Mouse (Mus musculus) gastrocnemius, postnatal 4 days (tissue): ENCODE measurements around the gene Pcsk4. TPM values are rescaled to one million over a fixed set of nuclear protein-coding genes. Genes with fewer than 3 reads are reported as not detected.

Source experiments
- DNase-seq, 2 experiments: peaks; one replicate each; pipeline ENCODE4 v3.0.0; 2021 to 2022; ENCODE audit warnings: low spot score in 2 of 2, mixed read lengths in 2 of 2
- total RNA-seq, 2 experiments: library from RNA; stranded (reverse); gene quantifications; 2 replicates each; pipeline ENCODE4 v1.2.3; 2021

Pcsk4 gene
- total RNA-seq, 2 experiments from 2014 or later: 1.0 to 1.5 TPM

GRCm38 (mm10) chr10:80323261-80324119 is 5.8 kb downstream of the Pcsk4 start:
- peak in 1 of 2 experiments; percentile 64 for DNase-seq

DNA sequence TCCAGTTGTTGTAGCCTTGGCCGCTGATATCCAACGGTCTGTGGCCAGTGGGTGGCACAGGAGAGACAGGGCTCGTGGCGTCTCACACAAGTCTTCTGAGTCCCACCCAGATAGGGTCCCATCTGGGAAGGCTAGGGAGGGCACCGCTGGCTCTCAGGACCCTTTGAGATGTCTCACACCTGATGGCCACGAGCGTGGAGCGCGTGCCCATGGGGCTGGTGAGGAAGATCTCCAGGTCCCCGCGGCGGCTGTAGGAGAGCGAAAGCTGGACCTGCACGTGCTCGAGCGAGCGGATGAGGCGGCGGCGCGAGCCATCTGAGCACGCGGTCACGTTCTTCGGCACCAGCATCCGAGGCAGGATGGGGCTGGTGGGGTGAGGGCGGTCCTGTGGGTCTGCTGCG is 6.5 kb downstream of the Pcsk4 start:
- DNase-seq: no peak

GRCm38 (mm10) chr10:80321670-80322581 is 7.4 kb downstream of the Pcsk4 start:
- no peak for DNase-seq

- DNase-seq: no peak
Measured at GRCm38 (mm10) chr10:80321014-80321669, 8.2 kb downstream of the Pcsk4 start.

GRCm38 (mm10) chr10:80320340-80320760 is 8.9 kb downstream of the Pcsk4 start, which contains the start of gene 2310011J03Rik:
Gene 2310011J03Rik (minus strand): TSS chr10:80320537.
- DNase-seq: peak; percentile 80 to 91

- DNase-seq: no peak
Measured at GRCm38 (mm10) chr10:80317011-80317410, 12.3 kb downstream of the Pcsk4 start.

GRCm38 (mm10) chr10:80316359-80316781 is 12.9 kb downstream of the Pcsk4 start:
- DNase-seq: no peak

- DNase-seq: no peak
Measured at GRCm38 (mm10) chr10:80315315-80315714, 14.0 kb downstream of the Pcsk4 start.

- no peak for DNase-seq
Measured at GRCm38 (mm10) chr10:80314494-80315001, 14.8 kb downstream of the Pcsk4 start.

GRCm38 (mm10) chr10:80313627-80314201 is 15.6 kb downstream of the Pcsk4 start:
- no peak for DNase-seq

DNA sequence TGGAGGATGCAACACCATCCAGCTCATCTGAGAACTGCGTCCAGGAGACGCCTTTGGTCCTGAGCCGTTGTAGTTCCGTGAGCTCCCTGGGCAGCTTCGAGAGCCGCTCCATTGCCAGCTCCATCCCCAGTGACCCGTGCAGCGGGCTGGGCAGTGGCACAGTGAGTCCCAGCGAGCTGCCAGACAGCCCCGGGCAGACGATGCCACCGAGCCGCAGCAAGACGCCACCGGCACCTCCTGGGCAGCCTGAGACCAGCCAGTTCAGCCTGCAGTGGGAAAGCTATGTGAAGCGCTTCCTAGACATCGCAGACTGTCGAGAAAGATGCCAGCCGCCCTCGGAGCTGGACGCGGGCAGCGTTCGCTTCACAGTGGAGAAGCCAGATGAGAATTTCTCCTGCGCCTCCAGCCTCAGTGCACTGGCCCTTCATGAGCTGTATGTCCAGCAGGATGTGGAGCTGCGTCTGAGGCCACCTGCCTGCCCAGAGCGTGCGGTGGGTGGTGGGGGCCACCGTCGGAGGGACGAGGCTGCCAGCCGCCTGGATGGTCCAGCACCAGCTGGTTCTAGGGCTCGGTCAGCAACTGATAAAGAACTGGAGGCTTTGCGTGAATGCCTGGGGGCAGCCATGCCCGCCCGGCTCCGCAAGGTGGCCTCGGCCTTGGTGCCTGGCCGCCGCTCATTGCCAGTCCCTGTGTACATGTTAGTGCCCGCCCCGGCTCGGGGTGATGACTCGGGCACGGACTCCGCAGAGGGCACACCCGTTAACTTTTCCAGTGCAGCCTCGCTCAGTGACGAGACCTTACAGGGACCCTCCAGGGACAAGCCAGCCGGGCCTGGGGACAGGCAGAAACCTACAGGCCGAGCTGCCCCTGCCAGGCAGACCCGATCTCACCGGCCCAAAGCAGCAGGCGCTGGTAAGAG is 16.5 kb downstream of the Pcsk4 start:
- no peak for DNase-seq

DNA sequence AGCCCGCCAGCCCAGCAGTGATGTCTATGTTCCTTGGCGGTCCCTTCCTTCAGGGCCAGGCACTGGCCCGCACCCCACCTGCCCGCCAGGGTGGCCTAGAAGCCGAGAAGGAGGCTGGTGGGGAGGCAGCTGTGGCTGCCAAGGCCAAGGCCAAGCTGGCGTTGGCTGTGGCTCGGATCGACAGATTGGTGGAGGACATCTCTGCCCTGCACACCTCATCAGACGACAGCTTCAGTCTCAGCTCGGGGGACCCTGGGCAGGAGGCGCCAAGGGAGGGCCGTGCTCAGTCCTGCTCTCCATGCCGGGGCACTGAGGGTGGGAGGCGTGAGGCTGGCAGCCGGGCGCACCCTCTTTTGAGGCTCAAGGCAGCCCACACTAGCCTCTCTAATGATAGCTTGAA is 17.7 kb downstream of the Pcsk4 start:
- no peak for DNase-seq

DNA sequence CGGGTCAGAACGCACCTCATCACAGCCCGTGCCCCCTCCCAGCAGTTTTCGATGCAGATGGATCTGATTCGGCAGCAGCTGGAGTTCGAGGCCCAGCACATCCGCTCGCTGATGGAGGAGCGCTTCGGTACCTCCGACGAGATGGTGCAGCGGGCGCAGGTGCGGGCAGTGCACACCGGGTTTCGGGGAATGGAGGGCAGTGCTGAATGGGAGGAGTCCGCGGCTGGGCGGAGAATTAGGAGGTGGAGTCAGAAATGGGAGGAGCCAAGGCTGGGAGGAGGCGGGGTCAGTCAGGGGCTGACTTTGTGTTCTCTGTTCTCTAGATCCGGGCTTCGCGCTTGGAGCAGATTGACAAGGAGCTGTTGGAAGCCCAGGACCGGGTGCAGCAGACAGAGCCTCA is 24.4 kb downstream of the Pcsk4 start:
- DNase-seq: no peak

DNA sequence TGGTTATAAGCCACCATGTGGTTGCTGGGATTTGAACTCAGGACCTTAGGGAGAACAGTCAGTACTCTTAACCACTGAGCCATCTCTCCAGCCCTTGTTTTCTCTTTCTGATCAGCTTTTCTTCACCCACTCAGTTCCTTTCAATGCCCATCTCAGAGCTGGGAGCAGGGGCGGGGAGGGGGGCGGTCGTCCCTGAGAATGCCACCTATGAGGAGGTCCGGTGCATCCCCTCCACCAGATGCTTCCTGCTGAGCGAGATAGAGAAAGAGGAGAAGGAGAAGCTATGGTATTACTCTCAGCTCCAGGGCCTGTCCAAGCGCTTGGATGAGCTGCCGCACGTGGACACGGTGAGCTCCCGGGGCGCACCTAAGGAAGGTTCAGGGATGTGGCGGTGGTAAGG is 24.8 kb downstream of the Pcsk4 start:
- no peak for DNase-seq

DNA sequence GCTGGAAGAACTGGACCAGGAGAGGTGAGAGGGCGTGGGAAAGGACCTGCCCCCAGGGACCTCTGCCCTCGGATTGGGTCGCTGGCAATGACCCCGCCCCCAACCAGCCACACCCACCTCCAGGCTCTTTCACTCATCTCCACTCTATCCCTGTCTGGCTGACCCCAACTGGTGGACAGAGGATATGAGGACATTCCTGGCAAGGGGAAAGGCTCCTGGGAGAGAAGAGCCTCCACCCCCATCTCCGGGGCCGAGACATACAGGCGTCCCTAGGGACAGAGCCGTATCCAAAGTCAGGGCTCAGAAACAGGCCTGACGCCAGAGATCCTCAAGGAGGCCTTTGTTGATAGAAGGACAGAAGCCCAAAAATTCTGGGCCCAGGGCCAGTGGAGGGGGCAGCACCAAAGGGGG is 26.8 kb downstream of the Pcsk4 start:
- DNase-seq: peak in 1 of 2 experiments; percentile 62

DNA sequence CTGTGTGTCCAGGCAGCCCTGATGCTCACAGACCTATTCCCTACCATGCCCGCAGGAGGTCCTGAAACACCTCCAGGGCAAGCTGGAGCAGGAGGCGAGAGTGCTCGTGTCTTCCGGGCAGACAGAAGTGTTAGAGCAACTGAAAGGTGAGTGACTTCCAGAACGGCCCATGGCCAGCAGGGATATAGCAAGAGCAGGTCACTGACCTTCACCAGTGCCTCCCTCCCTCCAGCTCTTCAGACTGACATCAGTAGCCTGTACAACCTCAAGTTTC is 27.3 kb downstream of the Pcsk4 start:
- no peak for DNase-seq

DNA sequence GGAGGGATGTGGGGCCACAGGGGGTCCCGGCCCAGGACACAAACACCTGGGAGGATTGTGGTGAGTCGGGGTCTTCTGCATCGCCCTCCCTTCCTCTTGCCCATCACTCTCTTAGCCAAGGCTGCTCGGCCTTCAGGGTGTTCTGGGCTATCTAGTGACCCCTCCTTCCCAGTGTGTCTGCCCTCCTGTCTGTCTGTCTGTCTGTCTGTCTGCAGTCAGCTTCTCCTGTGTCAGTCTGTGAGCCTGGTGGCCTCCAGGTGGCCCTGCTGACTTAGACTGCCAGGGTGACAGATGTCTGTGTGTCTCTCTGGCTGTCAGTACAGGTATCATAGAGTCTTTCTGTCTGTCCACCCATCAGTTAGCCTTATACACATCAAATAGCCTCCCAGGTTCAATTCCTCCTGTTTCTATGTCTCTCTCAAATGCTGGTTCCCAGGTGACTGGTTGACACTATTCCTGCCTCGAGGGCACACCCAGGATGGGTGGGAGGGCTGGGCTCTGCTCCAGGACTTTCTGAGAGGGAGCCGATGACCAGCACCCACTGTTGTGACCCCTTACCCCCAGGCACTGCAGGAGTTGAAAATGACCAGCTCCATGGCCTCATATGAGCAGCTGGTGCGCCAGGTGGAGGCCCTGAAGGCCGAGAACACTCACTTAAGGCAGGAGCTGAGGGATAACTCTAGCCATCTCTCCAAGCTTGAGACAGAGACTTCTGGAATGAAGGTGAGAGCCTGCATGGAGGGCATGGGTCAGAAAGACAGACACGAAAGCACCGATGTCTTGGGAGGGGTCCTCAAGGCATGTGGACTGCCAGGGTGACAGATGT is 27.8 kb downstream of the Pcsk4 start:
- DNase-seq: no peak

GRCm38 (mm10) chr10:80300672-80301181 is 28.6 kb downstream of the Pcsk4 start:
- no peak for DNase-seq

DNA sequence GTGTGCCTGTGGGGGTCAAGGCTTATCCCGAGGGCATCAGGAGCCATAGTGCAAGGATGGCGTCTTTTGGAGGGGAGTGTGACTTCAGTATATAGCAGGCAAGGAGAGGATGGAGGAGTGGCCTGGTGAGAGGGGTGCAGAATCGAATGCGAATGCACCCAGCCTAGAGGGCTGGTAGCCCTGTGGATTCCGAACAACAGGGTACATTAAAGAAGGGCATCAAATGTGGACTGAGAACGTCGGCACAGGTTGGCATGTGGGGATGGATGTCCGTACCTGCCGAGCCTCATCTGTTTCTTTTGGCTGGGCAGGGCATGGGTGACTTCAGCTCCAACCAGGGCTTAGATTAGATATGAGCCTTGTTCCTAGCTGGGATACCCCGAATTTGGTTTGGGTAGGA is 29.5 kb downstream of the Pcsk4 start:
- no peak for DNase-seq
